Mouse (Mus musculus): ENCODE results near the gene Dpm3. TPM values are rescaled to one million over a fixed set of nuclear protein-coding genes. Genes with fewer than 3 reads are reported as not detected.
A peak's percentile ranks its signal among the peaks of the same experiment; 100 is the strongest.
"Not testable (repeated sequence)": the region's sequence is repeated elsewhere in the genome, so short reads cannot be mapped to it uniquely, and the experiment has no call there.

The Dpm3 gene
- 93.3 and 106 TPM in 2 replicates for polyA plus RNA-seq (2014; fragmentation: Nextera tagmentation; extraction: Ambion mirVana)

GRCm38 (mm10) chr3:89259076-89259475 lies at the start of gene Dpm3:
Gene Dpm3 (plus strand): TSS chr3:89259358.
- no peak for ATAC-seq (ENCODE audit: insufficient number of reproducible peaks, low FRiP score, low TSS enrichment, low read depth)
- WGBS = 47% methylated on average over 7 of the region's 7 CpGs

DNA sequence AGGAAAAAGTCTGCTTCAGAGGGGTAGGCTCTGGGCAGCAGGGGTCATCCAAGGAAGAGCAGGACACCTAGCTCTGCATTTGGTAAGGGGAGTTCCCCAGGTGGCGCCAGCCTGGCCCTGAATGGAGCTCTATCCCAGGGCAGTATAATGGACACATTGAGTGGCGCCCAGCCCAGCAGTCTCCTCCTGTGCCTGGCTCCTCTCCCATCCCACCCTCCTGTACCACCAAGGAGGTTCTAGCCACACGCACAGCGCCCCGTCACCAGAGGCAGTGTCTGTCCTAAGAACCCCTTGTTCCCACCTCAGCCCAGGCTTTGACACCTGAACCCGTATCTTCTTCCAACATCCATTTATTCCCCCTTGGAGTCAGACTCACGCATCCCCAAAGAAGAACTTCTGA lies 49.4 kb upstream of the Dpm3 start:
- Histone ChIP-seq H3K4me1 (ENCODE audit: control insufficient read depth, insufficient read depth, low read length) (no peaks in the 10 kb centered on the region), H3K36me3 (ENCODE audit: control insufficient read depth, insufficient read depth, low read length) (peaks cover 34% of the 10 kb centered on the region), H3K4me2 (ENCODE audit: low read depth, severe bottlenecking) (no peak overlapping the region), H3K9ac (ENCODE audit: low read length) (no peak overlapping the region), H3K9me3 (ENCODE audit: control insufficient read depth, low read length) (no peaks in the 10 kb centered on the region), H3K4me3 (ENCODE audit: low read depth, low read length) (no peak overlapping the region), H3K27me3 (ENCODE audit: control insufficient read depth, insufficient read depth, low read length) (no peaks in the 10 kb centered on the region), H3K27ac (replicated peaks; ENCODE audit: low read depth, low read length) (no peak overlapping the region)
- WGBS = 91% methylated on average over 7 of the region's 7 CpGs
- no peak for DNase-seq (ENCODE audit: low spot score)
- no peak for ATAC-seq (ENCODE audit: insufficient number of reproducible peaks, low FRiP score, low TSS enrichment, low read depth)

More at GRCm38 (mm10) chr3:89259076-89259475, at the start of gene Dpm3:
- H3K4me1 ChIP-seq (ENCODE audit: control insufficient read depth, insufficient read depth, low read length) = no peaks in the 10 kb centered on the region
- H3K4me2 ChIP-seq (ENCODE audit: low read depth, severe bottlenecking) = no peak within 1 kb of the TSS
- no peak within 1 kb of the TSS for H3K9ac ChIP-seq (ENCODE audit: low read length)
- H3K9me3 ChIP-seq (ENCODE audit: control insufficient read depth, low read length) = no peaks in the 10 kb centered on the region
- H3K27ac ChIP-seq (replicated peaks; ENCODE audit: low read depth, low read length) = no peak within 1 kb of the TSS
- H3K27me3 ChIP-seq (ENCODE audit: control insufficient read depth, insufficient read depth, low read length) = no peaks in the 10 kb centered on the region
- H3K4me3 ChIP-seq (ENCODE audit: low read depth, low read length) = no peak within 1 kb of the TSS
- H3K36me3 ChIP-seq (ENCODE audit: control insufficient read depth, insufficient read depth, low read length) = no peaks in the 10 kb centered on the region
- DNase-seq (ENCODE audit: low spot score) = no peak

DNA sequence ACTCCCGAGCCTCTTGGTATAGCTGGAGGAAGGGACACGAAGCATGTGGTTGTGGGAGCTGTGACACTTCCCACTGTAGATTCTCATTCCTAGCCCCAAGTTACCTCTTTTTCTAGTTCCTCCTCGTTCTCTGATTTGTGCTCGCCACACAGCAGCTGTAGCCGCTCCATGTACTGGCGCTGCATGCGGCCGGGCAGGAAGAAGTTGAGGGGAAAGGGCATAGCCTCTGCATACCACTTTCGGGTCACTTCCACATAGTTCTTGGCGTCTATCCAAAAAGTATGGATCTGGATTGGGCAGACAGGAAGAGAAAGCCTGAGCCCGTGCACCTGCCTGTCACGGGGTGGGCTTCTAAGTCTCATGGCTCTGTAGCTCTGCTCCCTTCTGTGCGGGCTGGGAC lies 49.0 kb upstream of the Dpm3 start:
- WGBS = 90% methylated on average over 13 of the region's 13 CpGs
- no peak overlapping the region for H3K9ac ChIP-seq (ENCODE audit: low read length)
- peaks cover under 1% of the 10 kb centered on the region for H3K4me1 ChIP-seq (ENCODE audit: control insufficient read depth, insufficient read depth, low read length)
- H3K9me3 ChIP-seq (ENCODE audit: control insufficient read depth, low read length) = no peaks in the 10 kb centered on the region
- DNase-seq (ENCODE audit: low spot score) = no peak
- no peaks in the 10 kb centered on the region for H3K27me3 ChIP-seq (ENCODE audit: control insufficient read depth, insufficient read depth, low read length)
- H3K36me3 ChIP-seq (ENCODE audit: control insufficient read depth, insufficient read depth, low read length) = peaks cover 34% of the 10 kb centered on the region
- no peak overlapping the region for H3K4me2 ChIP-seq (ENCODE audit: low read depth, severe bottlenecking)
- no peak overlapping the region for H3K27ac ChIP-seq (replicated peaks; ENCODE audit: low read depth, low read length)
- H3K4me3 ChIP-seq (ENCODE audit: low read depth, low read length) = no peak overlapping the region
- no peak for ATAC-seq (ENCODE audit: insufficient number of reproducible peaks, low FRiP score, low TSS enrichment, low read depth)

DNA sequence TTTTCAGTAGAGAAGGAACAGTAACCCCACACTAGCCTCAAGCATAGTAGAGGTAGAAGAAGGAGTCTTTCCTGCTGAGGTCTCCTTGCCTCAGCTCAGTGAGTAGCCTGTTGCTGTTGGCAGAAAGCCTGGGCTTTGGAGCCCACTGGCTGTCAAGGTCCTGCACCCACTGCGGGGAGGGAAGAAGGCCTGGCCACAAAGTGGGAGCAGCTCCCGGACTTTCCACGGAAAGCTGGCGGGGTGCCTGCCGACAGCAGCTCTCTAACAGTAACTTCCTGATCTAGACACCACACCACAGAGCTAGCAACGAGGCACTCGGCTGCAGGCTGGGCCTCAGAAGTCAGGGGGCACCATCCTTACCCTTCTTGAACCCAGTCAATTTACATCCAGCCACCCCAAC lies 48.4 kb upstream of the Dpm3 start:
- no peak overlapping the region for H3K27ac ChIP-seq (replicated peaks; ENCODE audit: low read depth, low read length)
- 83% methylated on average over 7 of the region's 7 CpGs for WGBS
- H3K27me3 ChIP-seq (ENCODE audit: control insufficient read depth, insufficient read depth, low read length) = no peaks in the 10 kb centered on the region
- DNase-seq (ENCODE audit: low spot score) (no peak), ATAC-seq (ENCODE audit: insufficient number of reproducible peaks, low FRiP score, low TSS enrichment, low read depth) (no peak)
- peaks cover 33% of the 10 kb centered on the region for H3K36me3 ChIP-seq (ENCODE audit: control insufficient read depth, insufficient read depth, low read length)
- H3K9me3 ChIP-seq (ENCODE audit: control insufficient read depth, low read length) = no peaks in the 10 kb centered on the region
- peaks cover 7% of the 10 kb centered on the region for H3K4me1 ChIP-seq (ENCODE audit: control insufficient read depth, insufficient read depth, low read length)
- no peak overlapping the region for H3K4me3 ChIP-seq (ENCODE audit: low read depth, low read length)
- H3K4me2 ChIP-seq (ENCODE audit: low read depth, severe bottlenecking) = no peak overlapping the region
- no peak overlapping the region for H3K9ac ChIP-seq (ENCODE audit: low read length)

- H3K4me3 ChIP-seq (ENCODE audit: low read depth, low read length) = peak overlapping the region; percentile 73
- peak; percentile 91 for ATAC-seq (ENCODE audit: insufficient number of reproducible peaks, low FRiP score, low TSS enrichment, low read depth)
- peaks cover 12% of the 10 kb centered on the region for H3K36me3 ChIP-seq (ENCODE audit: control insufficient read depth, insufficient read depth, low read length)
- H3K4me2 ChIP-seq (ENCODE audit: low read depth, severe bottlenecking) = peak overlapping the region; percentile 75
- H3K27ac ChIP-seq (replicated peaks; ENCODE audit: low read depth, low read length) = peak overlapping the region; percentile 98
- no peaks in the 10 kb centered on the region for H3K9me3 ChIP-seq (ENCODE audit: control insufficient read depth, low read length)
- peak; percentile 96 for DNase-seq (ENCODE audit: low spot score)
- no peaks in the 10 kb centered on the region for H3K27me3 ChIP-seq (ENCODE audit: control insufficient read depth, insufficient read depth, low read length)
- H3K4me1 ChIP-seq (ENCODE audit: control insufficient read depth, insufficient read depth, low read length) = peaks cover 7% of the 10 kb centered on the region
- under 1% methylated on average over 69 of the region's 69 CpGs for WGBS
- H3K9ac ChIP-seq (ENCODE audit: low read length) = peak overlapping the region; percentile 76
These were observed 45.2 kb upstream of the Dpm3 start for GRCm38 (mm10) chr3:89213803-89214530.

DNA sequence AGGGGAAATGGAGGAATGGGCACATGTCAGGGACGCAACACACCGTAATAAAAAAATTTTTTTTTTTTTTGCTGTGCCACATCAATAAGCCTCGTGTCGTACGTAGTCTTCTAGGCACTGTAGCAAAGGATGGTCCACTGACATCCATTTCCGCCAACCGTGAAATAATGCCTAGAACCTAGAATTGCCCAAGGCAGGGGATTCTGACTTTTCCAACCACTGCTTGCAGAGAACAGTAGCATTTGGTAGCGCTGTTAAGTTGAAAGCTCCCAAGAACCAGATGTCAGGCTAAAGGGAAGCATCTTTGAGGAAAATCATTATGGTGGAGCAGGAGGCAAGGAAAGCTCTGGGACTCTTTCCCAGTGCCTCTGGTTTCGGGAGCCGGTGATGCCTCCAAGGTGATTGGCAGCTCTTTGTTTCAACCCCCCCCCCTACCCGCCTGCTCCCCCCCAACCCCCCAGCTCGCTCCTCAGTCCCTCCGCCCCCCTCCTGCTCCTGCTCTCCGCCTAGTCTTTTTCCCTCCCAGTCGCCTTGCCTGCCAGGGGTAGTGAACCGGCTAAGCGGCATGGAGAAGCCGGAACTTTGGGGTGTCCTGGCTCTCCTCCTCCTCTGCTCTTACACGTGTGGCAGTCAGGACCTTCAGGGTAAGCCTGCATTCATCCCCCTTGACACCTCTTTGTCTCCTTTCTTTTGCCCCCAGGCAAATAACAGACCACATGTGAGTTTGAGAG lies 44.3 kb upstream of the Dpm3 start, which contains the start of gene Thbs3:
TSS of gene Thbs3 (plus strand) at position 500 of the 731 bp plus-strand sequence.
- Histone ChIP-seq H3K4me3 (ENCODE audit: low read depth, low read length) (peak within 1 kb of the TSS; percentile 73), H3K9me3 (ENCODE audit: control insufficient read depth, low read length) (no peaks in the 10 kb centered on the region), H3K36me3 (ENCODE audit: control insufficient read depth, insufficient read depth, low read length) (peaks cover 3% of the 10 kb centered on the region; the same call in 1 of the 2 replicates), H3K27me3 (ENCODE audit: control insufficient read depth, insufficient read depth, low read length) (no peaks in the 10 kb centered on the region), H3K4me1 (ENCODE audit: control insufficient read depth, insufficient read depth, low read length) (peaks cover 7% of the 10 kb centered on the region), H3K9ac (ENCODE audit: low read length) (peak within 1 kb of the TSS; percentile 74), H3K27ac (replicated peaks; ENCODE audit: low read depth, low read length) (peak within 1 kb of the TSS; percentile 98), H3K4me2 (ENCODE audit: low read depth, severe bottlenecking) (peak within 1 kb of the TSS; percentile 75)
- DNase-seq (ENCODE audit: low spot score) (peak; percentile 64), ATAC-seq (ENCODE audit: insufficient number of reproducible peaks, low FRiP score, low TSS enrichment, low read depth) (no peak)
- WGBS = under 1% methylated on average over 17 of the region's 19 CpGs

DNA sequence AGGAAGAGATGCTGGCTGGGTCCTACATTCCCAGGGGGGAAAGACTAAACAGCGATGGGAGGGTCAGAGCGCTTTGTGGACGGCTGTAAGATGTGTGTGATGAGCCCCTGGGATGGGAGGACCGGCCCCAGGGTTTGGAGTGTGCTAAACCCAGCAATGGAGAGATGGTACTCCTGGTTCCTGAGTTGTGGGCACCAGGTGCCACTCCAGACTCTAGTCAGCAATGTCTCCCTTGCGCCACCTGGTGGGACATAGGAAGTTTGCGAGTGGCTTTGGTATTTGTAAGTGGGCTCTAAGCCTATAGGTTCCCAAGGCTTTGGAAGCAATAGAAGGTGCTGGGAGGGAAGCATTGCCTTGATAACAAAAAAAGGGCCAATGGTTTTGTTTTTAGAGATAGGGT lies 43.3 kb upstream of the Dpm3 start:
- no peaks in the 10 kb centered on the region; the same call in 1 of the 2 replicates for H3K36me3 ChIP-seq (ENCODE audit: control insufficient read depth, insufficient read depth, low read length)
- H3K9ac ChIP-seq (ENCODE audit: low read length) = peak overlapping the region; percentile 69
- ATAC-seq (ENCODE audit: insufficient number of reproducible peaks, low FRiP score, low TSS enrichment, low read depth) (0 out of 2 replicates have a peak, but pooled peaks have one; percentile 28), DNase-seq (ENCODE audit: low spot score) (peak; percentile 93)
- no peaks in the 10 kb centered on the region for H3K9me3 ChIP-seq (ENCODE audit: control insufficient read depth, low read length)
- whole genome bisulfite sequencing = 0% methylated on average over 6 of the region's 6 CpGs
- H3K4me1 ChIP-seq (ENCODE audit: control insufficient read depth, insufficient read depth, low read length) = peaks cover 7% of the 10 kb centered on the region
- peak overlapping the region; percentile 73 for H3K4me3 ChIP-seq (ENCODE audit: low read depth, low read length)
- no peaks in the 10 kb centered on the region for H3K27me3 ChIP-seq (ENCODE audit: control insufficient read depth, insufficient read depth, low read length)
- H3K27ac ChIP-seq (replicated peaks; ENCODE audit: low read depth, low read length) = no peak overlapping the region
- peak overlapping the region; percentile 75 for H3K4me2 ChIP-seq (ENCODE audit: low read depth, severe bottlenecking)

DNA sequence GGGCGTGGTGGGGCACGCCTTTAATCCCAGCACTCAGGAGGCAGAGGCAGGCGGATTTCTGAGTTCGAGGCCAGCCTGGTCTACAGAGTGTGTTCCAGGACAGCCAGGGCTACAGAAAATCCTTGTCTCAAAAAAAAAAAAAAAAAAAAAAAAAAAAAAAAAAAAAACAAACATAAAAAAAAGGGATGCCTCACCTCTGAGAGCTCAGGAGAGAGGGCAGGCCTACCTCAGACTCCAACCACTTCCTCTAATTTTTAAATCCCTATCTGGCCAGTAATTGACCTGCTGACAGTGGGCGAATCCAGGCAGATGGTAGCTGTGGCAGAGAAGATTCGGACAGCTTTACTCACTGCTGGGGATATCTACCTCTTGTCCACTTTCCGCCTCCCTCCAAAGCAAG lies 42.8 kb upstream of the Dpm3 start:
- not testable (repeated sequence) for H3K9ac ChIP-seq (ENCODE audit: low read length); H3K4me3 ChIP-seq (ENCODE audit: low read depth, low read length); H3K4me2 ChIP-seq (ENCODE audit: low read depth, severe bottlenecking); DNase-seq (ENCODE audit: low spot score); ATAC-seq (ENCODE audit: insufficient number of reproducible peaks, low FRiP score, low TSS enrichment, low read depth); H3K4me1 ChIP-seq (ENCODE audit: control insufficient read depth, insufficient read depth, low read length); H3K9me3 ChIP-seq (ENCODE audit: control insufficient read depth, low read length); H3K27ac ChIP-seq (replicated peaks; ENCODE audit: low read depth, low read length); H3K27me3 ChIP-seq (ENCODE audit: control insufficient read depth, insufficient read depth, low read length); H3K36me3 ChIP-seq (ENCODE audit: control insufficient read depth, insufficient read depth, low read length)
- WGBS = 74% methylated on average over 7 of the region's 7 CpGs

Measured in limb, embryonic 11.5 days (tissue).